Mouse (Mus musculus) neural tube, embryonic 13.5 days (tissue): ENCODE measurements around the gene Anxa11. TPM values are rescaled to one million over a fixed set of nuclear protein-coding genes. Genes with fewer than 3 reads are reported as not detected.

ENCODE experiments used
- microRNA-seq: library from miRNA; unstranded; fragments of <30 nt; microRNA quantifications from one replicate; pipeline ENCODE4, GENCODE M21; 2016
- polyA plus RNA-seq: library from polyadenylated mRNA; unstranded; fragments of >200 nt; fragmentation: Nextera tagmentation; extraction: Ambion mirVana; gene quantifications from 2 replicates; pipeline ENCODE4 v1.2.1, GENCODE M21; 2015

The Anxa11 gene
- polyA plus RNA-seq, 1 experiment from 2014 or later, result 3.1 TPM

Small RNAs within 50 kb of the gene (microRNA-seq; reads per million reads assigned to microRNA genes)
- not detected for gene Gm23701

Other genes starting within 250 kb of the Anxa11 start
- 27.6 and 31.0 TPM in 2 replicates for gene Ppif, start 148.0 kb upstream of the Anxa11 start, polyA plus RNA-seq
- gene Zcchc24, start 73.1 kb upstream of the Anxa11 start, polyA plus RNA-seq, result 14.2 and 16.7 TPM in 2 replicates
- not detected in 2 replicates for gene Plac9a, start 60.9 kb downstream of the Anxa11 start, polyA plus RNA-seq
- gene Tmem254a, start 85.5 kb downstream of the Anxa11 start, polyA plus RNA-seq, result 2.4 and 3.9 TPM in 2 replicates
- not detected in 2 replicates for gene Cphx1, start 96.1 kb downstream of the Anxa11 start, polyA plus RNA-seq
- 3.0 and 3.1 TPM in 2 replicates for gene Duxbl1, start 136.4 kb downstream of the Anxa11 start, polyA plus RNA-seq
- gene Gm9780, start 200.6 kb downstream of the Anxa11 start, polyA plus RNA-seq, result 4.2 and 6.8 TPM in 2 replicates
- gene Tmem254c, start 225.2 kb downstream of the Anxa11 start, polyA plus RNA-seq, result 20.2 and 23.7 TPM in 2 replicates
- gene Cphx2, start 239.4 kb downstream of the Anxa11 start, polyA plus RNA-seq, result not detected in 2 replicates
- not detected in 2 replicates for gene Cphx3, start 240.1 kb downstream of the Anxa11 start, polyA plus RNA-seq